Mouse (Mus musculus): ENCODE measurements around the gene Gm47985. TPM values are rescaled to one million over a fixed set of nuclear protein-coding genes. Genes with fewer than 3 reads are reported as not detected.
"Not testable (repeated sequence)": the region's sequence is repeated elsewhere in the genome, so short reads cannot be mapped to it uniquely, and the experiment has no call there.

The Gm47985 gene
- polyA plus RNA-seq, 1 experiment from 2014 or later = 0.40 TPM

GRCm38 (mm10) chr1:151211666-151212065, 29.3 kb downstream of the Gm47985 start:
- not testable (repeated sequence) for H3K4me3 ChIP-seq; DNase-seq (ENCODE audit: low spot score); H3K9me3 ChIP-seq; H3K36me3 ChIP-seq (replicated peaks); H3K27me3 ChIP-seq (replicated peaks; ENCODE audit: low read depth, poor library complexity, severe bottlenecking); H3K4me1 ChIP-seq; H3K27ac ChIP-seq (replicated peaks)
- 90% methylated on average over 5 of the region's 5 CpGs for WGBS

DNA sequence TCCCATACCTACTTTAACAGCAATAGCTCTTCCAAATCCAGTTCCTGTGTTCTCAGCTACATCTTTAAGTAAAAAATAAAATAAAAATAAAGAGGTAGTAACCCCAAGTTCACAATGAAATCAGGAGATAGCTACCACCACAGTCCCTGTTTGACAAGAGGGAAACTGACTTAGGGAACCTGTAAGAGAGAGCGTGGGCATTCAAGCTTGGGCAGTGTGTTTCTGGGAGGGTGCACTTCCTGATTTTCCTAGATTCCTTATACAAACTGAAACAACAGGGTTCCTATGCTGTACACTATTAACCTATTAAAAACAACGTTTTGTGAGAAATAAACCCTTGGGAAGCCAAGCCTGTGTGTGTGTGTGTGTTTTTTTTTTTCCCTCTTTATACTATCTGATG, 32.5 kb downstream of the Gm47985 start:
- H3K27ac ChIP-seq (replicated peaks) = no peak overlapping the region
- no peaks in the 10 kb centered on the region for H3K36me3 ChIP-seq (replicated peaks)
- peaks cover 4% of the 10 kb centered on the region; the same call in 1 of the 2 replicates for H3K4me1 ChIP-seq
- H3K27me3 ChIP-seq (replicated peaks; ENCODE audit: low read depth, poor library complexity, severe bottlenecking) = no peaks in the 10 kb centered on the region
- 77% methylated on average over 2 of the region's 2 CpGs for WGBS
- H3K4me3 ChIP-seq = no peak overlapping the region
- no peaks in the 10 kb centered on the region for H3K9me3 ChIP-seq
- no peak for DNase-seq (ENCODE audit: low spot score)

- 75% methylated on average over 1 of the region's 1 CpGs for WGBS
- H3K27ac ChIP-seq (replicated peaks) = no peak overlapping the region
- no peaks in the 10 kb centered on the region for H3K27me3 ChIP-seq (replicated peaks; ENCODE audit: low read depth, poor library complexity, severe bottlenecking)
- DNase-seq (ENCODE audit: low spot score) = no peak
- peaks cover 4% of the 10 kb centered on the region; the same call in 1 of the 2 replicates for H3K4me1 ChIP-seq
- no peak overlapping the region for H3K4me3 ChIP-seq
- H3K36me3 ChIP-seq (replicated peaks) = no peaks in the 10 kb centered on the region
- no peaks in the 10 kb centered on the region for H3K9me3 ChIP-seq
Observed at GRCm38 (mm10) chr1:151215985-151216384, 33.6 kb downstream of the Gm47985 start.

- H3K4me3 ChIP-seq = no peak overlapping the region
- DNase-seq (ENCODE audit: low spot score) = no peak
- WGBS = 81% methylated on average over 3 of the region's 3 CpGs
Observed at GRCm38 (mm10) chr1:151216417-151216816, 34.1 kb downstream of the Gm47985 start.

GRCm38 (mm10) chr1:151219045-151219444, 36.7 kb downstream of the Gm47985 start:
- Histone ChIP-seq H3K4me3 (no peak overlapping the region), H3K27ac (replicated peaks) (no peak overlapping the region), H3K27me3 (replicated peaks; ENCODE audit: low read depth, poor library complexity, severe bottlenecking) (no peaks in the 10 kb centered on the region), H3K36me3 (replicated peaks) (no peaks in the 10 kb centered on the region), H3K9me3 (no peaks in the 10 kb centered on the region), H3K4me1 (peaks cover 2% of the 10 kb centered on the region; the same call in 1 of the 2 replicates)
- WGBS = 94% methylated on average over 5 of the region's 5 CpGs
- no peak for DNase-seq (ENCODE audit: low spot score)

More at GRCm38 (mm10) chr1:151216417-151216816, 34.1 kb downstream of the Gm47985 start:
- Histone ChIP-seq H3K27me3 (replicated peaks; ENCODE audit: low read depth, poor library complexity, severe bottlenecking) (no peaks in the 10 kb centered on the region), H3K27ac (replicated peaks) (no peak overlapping the region), H3K9me3 (no peaks in the 10 kb centered on the region), H3K4me1 (peaks cover 4% of the 10 kb centered on the region; the same call in 1 of the 2 replicates), H3K36me3 (replicated peaks) (no peaks in the 10 kb centered on the region)

DNA sequence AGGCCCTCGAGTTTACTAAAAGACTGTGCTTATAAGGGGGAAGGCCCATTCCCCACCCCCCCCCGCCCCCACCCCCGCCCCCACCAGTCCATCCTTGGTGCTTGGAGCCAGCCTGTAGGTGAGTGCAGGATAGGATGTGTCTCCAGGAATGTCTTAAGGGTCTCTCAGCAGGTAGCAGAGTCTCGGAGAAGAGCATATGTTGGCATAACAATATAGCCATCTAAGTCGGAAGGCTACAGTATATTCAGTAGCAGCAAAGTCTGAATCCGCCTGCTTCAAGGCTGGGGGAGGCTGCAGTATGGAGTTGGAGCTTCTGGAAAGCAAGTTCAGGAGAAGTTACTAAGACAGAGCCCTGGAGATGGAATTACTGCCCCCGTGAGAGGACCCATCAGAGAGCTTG, 37.8 kb downstream of the Gm47985 start:
- Histone ChIP-seq H3K27me3 (replicated peaks; ENCODE audit: low read depth, poor library complexity, severe bottlenecking) (no peaks in the 10 kb centered on the region), H3K36me3 (replicated peaks) (no peaks in the 10 kb centered on the region), H3K4me3 (no peak overlapping the region), H3K27ac (replicated peaks) (no peak overlapping the region), H3K4me1 (no peaks in the 10 kb centered on the region), H3K9me3 (no peaks in the 10 kb centered on the region)
- WGBS = 66% methylated on average over 7 of the region's 7 CpGs
- DNase-seq (ENCODE audit: low spot score) = no peak

- Histone ChIP-seq H3K27ac (replicated peaks) (no peak overlapping the region), H3K4me1 (no peaks in the 10 kb centered on the region), H3K4me3 (no peak overlapping the region), H3K36me3 (replicated peaks) (no peaks in the 10 kb centered on the region), H3K9me3 (no peaks in the 10 kb centered on the region), H3K27me3 (replicated peaks; ENCODE audit: low read depth, poor library complexity, severe bottlenecking) (no peaks in the 10 kb centered on the region)
- WGBS = 81% methylated on average over 10 of the region's 10 CpGs
- DNase-seq (ENCODE audit: low spot score) = no peak
Observed at GRCm38 (mm10) chr1:151222561-151223267, 40.4 kb downstream of the Gm47985 start.

- no peak overlapping the region for H3K27ac ChIP-seq (replicated peaks)
- H3K36me3 ChIP-seq (replicated peaks) = no peaks in the 10 kb centered on the region
- 86% methylated on average over 1 of the region's 1 CpGs for WGBS
- no peak for DNase-seq (ENCODE audit: low spot score)
- H3K9me3 ChIP-seq = no peaks in the 10 kb centered on the region
- H3K27me3 ChIP-seq (replicated peaks; ENCODE audit: low read depth, poor library complexity, severe bottlenecking) = no peaks in the 10 kb centered on the region
- H3K4me3 ChIP-seq = no peak overlapping the region
- no peaks in the 10 kb centered on the region for H3K4me1 ChIP-seq
Observed at GRCm38 (mm10) chr1:151223377-151223776, 41.0 kb downstream of the Gm47985 start.

- Histone ChIP-seq H3K9me3 (no peaks in the 10 kb centered on the region), H3K27ac (replicated peaks) (no peak overlapping the region), H3K4me3 (no peak overlapping the region), H3K36me3 (replicated peaks) (no peaks in the 10 kb centered on the region), H3K27me3 (replicated peaks; ENCODE audit: low read depth, poor library complexity, severe bottlenecking) (no peaks in the 10 kb centered on the region), H3K4me1 (no peaks in the 10 kb centered on the region)
- 93% methylated on average over 1 of the region's 1 CpGs for WGBS
- DNase-seq (ENCODE audit: low spot score) = no peak
Observed at GRCm38 (mm10) chr1:151224536-151224935, 42.2 kb downstream of the Gm47985 start.

- H3K36me3 ChIP-seq (replicated peaks) = no peaks in the 10 kb centered on the region
- H3K4me3 ChIP-seq = no peak overlapping the region
- no peaks in the 10 kb centered on the region for H3K27me3 ChIP-seq (replicated peaks; ENCODE audit: low read depth, poor library complexity, severe bottlenecking)
- no peaks in the 10 kb centered on the region for H3K9me3 ChIP-seq
- no peaks in the 10 kb centered on the region for H3K4me1 ChIP-seq
- no peak overlapping the region for H3K27ac ChIP-seq (replicated peaks)
- WGBS = 80% methylated on average over 8 of the region's 8 CpGs
- no peak for DNase-seq (ENCODE audit: low spot score)
Observed at GRCm38 (mm10) chr1:151227506-151227905, 45.2 kb downstream of the Gm47985 start.

DNA sequence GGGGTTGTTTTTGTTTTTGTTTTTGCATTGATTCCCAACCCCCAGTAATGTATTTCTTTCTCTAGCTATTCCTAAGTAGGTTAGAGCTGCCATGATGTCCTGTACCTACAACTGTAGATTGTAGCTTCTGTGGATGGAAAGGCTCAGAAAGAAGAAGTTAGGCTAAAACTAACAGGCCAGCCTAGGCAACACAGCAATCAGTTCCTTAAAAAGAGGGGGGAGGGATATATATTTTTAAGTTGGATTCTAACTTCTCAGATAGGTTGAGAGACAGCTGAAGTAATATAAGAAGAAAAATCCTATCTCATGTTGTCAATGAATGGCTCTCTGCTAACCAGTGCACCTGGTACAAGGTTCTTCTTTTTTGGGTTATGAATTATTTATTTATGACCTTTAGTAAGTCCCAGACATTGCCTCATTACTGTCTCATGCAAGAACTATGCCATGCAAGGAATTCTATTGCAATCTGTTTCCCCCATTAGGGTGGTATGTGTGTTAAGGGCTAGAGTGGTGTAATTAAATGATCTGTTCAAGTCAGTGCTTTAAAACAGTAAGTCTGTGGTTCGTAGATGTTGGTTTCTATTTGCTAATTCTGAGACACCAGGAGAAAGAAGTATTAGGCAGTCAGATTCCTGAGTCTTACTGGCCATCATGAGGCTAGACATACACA, 46.1 kb downstream of the Gm47985 start:
- no peaks in the 10 kb centered on the region for H3K4me1 ChIP-seq
- H3K4me3 ChIP-seq = no peak overlapping the region
- no peaks in the 10 kb centered on the region for H3K9me3 ChIP-seq
- DNase-seq (ENCODE audit: low spot score) = no peak
- 79% methylated on average over 1 of the region's 1 CpGs for WGBS
- no peaks in the 10 kb centered on the region for H3K36me3 ChIP-seq (replicated peaks)
- no peaks in the 10 kb centered on the region for H3K27me3 ChIP-seq (replicated peaks; ENCODE audit: low read depth, poor library complexity, severe bottlenecking)
- no peak overlapping the region for H3K27ac ChIP-seq (replicated peaks)

DNA sequence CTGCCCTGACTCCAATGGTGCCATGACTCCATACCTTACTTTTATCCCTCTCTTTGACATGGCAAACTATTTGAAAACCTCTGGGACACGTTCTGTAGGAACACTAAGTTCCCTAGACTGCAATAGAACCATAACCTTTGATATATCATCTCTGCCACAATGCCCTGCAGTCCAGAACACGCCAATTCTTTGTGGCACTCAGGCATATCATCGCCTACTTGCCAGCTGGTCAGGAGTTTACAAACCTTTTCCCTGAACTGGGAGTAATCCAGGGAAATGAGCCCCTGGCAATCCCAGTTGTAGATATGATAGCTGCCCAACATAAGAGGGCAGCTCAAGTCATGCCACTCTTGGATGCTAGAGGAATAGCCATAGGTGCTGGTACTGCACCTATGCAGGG, 50.0 kb downstream of the Gm47985 start:
- no peaks in the 10 kb centered on the region for H3K36me3 ChIP-seq (replicated peaks)
- peaks cover 14% of the 10 kb centered on the region for H3K4me1 ChIP-seq
- WGBS = 83% methylated on average over 3 of the region's 3 CpGs
- no peaks in the 10 kb centered on the region for H3K9me3 ChIP-seq
- H3K4me3 ChIP-seq = no peak overlapping the region
- DNase-seq (ENCODE audit: low spot score) = no peak
- no peak overlapping the region for H3K27ac ChIP-seq (replicated peaks)
- H3K27me3 ChIP-seq (replicated peaks; ENCODE audit: low read depth, poor library complexity, severe bottlenecking) = no peaks in the 10 kb centered on the region

- Histone ChIP-seq H3K27me3 (replicated peaks; ENCODE audit: low read depth, poor library complexity, severe bottlenecking) (no peaks in the 10 kb centered on the region), H3K9me3 (no peaks in the 10 kb centered on the region), H3K4me1 (peaks cover 14% of the 10 kb centered on the region), H3K36me3 (replicated peaks) (no peaks in the 10 kb centered on the region), H3K4me3 (no peak overlapping the region), H3K27ac (replicated peaks) (no peak overlapping the region)
- WGBS = 90% methylated on average over 3 of the region's 3 CpGs
- no peak for DNase-seq (ENCODE audit: low spot score)
Observed at GRCm38 (mm10) chr1:151233756-151234155, 51.4 kb downstream of the Gm47985 start.

Measured in embryonic facial prominence, embryonic 10.5 days (tissue).